Mouse (Mus musculus): ENCODE results near the gene Arid1a.
"Not testable (repeated sequence)": the region's sequence is repeated elsewhere in the genome, so short reads cannot be mapped to it uniquely, and the experiment has no call there.

Arid1a gene

DNA sequence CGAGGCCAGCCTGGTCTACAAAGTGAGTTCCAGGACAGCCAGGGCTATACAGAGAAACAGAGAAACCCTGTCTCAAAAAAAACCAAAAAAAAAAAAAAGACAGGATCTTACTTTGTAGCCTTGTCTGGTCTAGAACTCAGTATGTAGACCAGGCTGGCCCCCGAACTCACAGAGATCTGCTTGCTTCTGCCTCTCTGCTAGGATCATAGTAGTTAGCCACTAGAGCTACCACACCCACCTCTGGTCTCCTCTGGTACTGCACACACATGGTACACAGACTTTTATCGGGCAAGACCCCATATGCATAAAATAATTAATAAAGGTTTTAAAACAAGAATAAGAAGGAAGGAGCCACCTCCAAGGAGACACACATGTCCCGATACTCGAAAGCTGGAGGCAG, 102.5 kb downstream of the Arid1a start:
- not testable (repeated sequence) for DNase-seq (ENCODE audit: low read depth, low spot score)

DNA sequence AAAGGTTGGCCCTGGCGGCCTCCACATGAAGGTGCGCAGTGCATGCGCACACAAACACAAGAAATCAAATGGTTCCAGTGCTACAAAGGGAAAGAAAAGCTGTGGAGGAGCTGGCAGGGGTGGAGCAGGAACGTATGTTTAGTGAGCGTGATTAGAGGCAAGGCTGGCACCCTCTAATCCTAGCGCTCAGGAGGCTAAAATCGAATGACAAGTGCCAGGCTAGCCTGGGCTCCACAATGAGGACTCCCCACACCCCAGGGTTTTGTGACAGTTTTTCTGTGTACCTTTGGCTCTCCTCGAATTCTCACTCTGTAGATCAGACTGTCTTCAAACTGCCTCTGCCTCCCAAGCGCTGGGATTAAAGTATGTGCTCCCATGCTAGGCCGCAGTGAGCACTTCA, 103.8 kb downstream of the Arid1a start:
- DNase-seq (ENCODE audit: low read depth, low spot score), result no peak

DNA sequence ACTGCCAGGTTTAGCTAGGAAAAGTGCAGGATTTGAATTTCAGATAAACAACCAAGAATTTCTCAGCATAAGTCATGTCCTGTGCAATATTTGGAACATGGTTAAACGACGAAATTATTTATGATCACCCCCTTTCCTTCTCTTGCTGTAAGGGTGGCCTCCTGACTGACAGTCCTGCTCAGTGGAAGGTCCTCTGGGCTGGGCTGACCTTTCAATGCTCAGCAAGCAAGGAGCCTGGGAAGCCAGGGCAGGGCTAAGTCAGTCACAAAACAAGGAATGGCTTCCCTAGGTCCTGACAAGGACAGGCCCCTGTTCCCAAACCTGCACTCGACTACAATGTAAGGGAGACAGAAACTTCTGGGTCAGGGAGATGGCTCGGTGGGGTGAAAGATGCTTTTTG, 104.6 kb downstream of the Arid1a start:
- no peak for DNase-seq (ENCODE audit: low read depth, low spot score)

DNA sequence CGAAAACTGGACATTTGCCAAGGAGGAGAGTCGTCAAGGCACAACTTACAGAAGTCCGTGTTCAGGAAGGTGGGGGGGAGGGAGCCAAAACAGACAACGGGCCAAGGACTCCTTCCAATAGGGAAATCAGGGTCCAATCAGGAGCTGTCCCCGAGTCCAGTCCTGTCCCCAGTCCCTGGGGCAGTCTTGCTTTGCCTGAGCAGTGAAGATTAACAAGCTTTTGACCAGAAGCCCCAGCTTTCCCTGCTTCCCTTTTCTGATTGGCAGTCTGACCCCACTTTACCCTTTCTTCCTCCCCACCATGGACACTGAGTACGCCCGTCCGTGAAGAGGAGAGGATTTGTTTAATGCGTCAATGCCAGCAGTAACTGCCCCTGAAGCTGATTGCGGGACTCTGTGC, 105.1 kb downstream of the Arid1a start:
- no peak for DNase-seq (ENCODE audit: low read depth, low spot score)

DNA sequence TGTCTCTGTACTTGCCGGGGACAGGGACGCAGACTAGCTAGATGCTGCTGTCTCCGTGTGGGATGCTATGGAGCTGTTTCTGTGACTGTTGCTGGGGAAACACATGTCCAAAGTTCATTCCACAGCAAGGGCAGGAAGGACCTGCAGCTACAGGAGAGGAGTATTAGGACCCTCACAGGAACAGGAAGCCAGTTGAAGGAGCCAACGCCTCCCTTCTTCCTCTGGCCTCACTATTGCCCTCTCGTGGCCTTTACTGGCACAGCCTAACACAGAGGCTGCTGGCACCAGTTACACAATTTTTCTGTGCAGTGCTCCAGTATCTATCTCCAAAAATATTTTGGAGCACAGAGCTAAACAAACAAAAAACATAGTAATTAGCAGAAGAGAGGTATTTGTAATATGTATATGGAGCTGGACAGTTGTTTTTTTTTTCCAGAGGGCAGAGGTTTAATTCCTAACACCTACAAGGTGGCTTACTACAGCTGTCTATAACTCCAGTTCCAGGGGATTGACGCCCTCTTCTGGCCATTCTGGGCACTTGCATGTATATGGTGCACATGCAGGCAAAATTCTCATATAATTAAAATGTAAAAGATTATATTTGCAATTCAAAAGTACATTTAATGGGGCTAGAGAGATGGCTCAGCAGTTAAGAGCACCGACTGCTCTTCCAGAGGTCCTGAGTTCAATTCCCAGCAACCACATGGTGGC, 106.4 kb downstream of the Arid1a start, which contains the start of gene Zdhhc18:
TSS of gene Zdhhc18 (minus strand) at position 166 of the 711 bp plus-strand sequence.
- DNase-seq (ENCODE audit: low read depth, low spot score), result no peak

DNA sequence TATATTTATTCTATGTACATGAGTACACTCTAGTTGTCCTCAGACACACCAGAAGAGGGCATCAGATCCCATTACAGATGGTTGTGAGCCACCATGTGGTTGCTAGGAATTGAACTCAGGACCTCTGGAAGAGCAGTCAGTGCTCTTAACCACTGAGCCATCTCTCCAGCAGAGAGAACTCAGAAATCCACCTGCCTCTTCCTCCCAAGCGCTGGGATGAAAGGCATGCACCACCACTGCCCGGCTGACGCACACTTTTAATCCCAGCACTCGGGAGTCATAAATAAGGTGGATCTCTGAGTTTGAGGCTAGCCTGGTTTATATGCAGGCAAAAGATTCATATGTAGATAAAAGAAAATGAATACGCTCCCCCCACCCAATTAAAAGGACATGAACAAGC, 107.1 kb downstream of the Arid1a start:
- not testable (repeated sequence) for DNase-seq (ENCODE audit: low read depth, low spot score)

DNA sequence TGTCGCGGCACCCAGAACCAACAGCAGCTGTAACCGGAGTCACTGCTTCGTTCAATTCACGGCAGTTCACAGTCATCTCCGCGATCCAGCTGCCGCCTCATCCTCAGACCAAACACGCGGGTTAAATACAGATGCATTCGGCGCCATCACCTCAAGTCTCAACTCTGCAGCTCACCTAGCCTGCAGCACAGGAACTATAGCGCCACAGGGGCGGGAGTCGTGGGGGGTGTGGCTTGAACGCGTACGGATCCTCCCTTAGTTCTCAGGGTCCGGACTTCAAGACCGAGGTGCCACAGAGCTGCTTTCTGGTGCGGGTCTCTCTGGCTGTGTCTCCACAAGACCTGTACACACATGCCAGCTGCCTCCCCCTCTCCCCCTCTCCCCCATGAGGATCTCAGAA, 110.9 kb downstream of the Arid1a start:
- no peak for DNase-seq (ENCODE audit: low read depth, low spot score)

DNA sequence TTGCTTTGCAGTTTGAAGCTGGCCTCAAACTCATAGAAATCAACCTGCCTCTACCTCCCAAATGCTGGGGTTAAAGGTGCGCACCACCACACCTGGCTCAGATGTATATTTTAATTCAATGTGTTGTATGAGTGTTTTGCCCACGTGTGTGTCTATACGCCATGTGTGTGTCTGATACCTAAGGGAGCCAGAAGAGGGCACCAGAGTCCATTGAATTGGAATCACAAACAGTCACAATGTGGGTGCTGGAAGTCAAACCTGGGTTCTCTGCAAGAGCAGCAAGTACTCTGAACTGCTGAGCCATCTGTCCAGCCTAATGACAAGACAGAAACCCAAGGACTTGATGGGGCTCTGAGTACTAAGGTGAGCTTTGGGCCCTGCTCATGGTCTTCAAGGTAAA, 111.4 kb downstream of the Arid1a start:
- no peak for DNase-seq (ENCODE audit: low read depth, low spot score)

DNA sequence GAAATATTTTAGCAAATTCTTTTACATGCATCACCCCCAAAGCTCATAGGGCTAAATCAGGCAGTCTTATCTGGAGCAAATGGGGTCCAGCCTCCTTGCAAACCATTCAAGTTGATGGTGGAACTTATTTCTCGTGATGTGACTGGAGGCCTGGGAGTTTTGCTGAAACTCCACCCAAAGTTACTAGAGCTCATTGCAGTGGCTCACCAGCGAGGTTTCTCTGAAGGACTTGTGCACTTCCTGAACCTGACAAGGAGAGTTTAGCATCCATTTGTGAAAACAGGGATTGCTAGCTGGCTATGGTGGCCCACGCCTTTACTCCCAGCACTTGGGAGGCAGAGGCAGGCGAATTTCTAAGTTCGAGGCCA, 122.5 kb downstream of the Arid1a start:
- no peak for DNase-seq (ENCODE audit: low read depth, low spot score)

DNA sequence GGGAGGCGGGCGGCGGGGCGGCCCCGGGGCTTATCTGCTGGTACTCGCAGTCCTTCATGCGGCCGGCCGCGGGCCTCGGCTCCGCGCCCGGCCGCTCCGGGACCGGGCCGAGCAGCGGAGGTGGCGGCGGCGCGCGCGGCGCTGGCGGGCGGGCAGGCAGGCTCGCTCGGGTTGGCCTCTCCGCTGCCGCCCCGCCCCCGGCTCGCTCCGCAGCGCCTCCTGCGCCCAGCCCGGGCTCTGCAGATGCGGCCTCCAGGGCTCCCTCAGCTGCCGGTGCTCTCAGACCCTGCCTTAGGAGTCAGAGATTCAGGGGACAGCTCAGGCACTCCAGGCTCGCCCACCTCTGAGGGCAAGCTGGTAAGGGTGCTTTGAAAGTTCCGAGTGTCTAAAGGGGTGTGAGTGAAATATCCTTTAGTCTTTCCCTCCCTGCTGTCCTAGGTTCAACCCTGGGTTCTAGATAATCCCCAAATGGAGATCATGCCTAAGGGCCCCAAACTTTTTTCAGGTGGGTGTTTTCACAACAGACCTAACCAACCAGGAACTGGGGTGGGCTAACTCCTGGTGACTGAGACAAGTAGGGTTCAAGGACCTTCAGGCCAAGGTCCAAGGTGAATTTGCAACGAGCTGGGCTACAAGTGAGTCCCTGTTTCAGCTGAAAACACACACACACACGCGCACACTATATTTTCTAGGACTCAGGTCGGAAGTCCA, 123.1 kb downstream of the Arid1a start:
- DNase-seq (ENCODE audit: low read depth, low spot score), result no peak

DNA sequence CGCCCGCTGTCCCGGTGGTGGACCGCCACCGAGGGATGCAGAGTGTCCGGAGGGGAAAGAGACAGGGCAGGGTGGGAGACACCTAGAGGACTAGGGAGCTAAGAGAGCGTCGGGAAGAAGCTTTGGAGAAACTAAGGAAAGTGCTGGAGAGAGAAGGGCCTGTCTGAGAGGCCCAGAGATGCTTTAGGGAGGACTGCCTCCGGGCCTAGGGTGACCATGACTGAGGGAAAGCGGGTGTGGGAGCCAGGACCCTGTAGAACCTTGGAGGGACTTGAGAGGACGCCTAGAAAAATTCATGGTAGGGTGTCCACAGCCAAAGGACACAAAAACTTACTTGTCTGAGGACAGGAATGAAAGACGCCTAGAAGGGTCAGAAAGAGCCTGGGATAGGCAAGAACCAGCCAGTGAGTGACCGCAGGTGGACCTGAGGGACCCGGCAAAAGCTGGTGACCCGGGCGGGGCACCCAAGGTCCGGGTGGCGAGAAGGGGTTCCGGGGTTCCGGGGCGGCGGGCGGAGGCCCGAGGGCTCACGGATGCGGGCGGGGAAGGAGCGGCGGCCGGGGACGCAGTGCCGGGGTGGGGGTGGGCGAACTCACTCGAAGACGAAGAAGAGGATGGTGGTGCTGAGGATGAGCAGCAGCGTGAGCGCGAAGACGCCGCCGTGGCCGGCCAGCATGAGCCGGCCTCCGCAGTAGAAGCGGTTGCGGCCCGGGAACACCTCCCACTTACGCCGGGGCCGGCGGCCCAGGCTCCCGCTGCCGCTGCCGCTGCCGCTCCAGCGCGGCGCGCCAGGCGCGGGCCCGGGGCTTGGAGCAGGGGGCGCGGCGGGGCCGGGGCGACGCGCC, 123.9 kb downstream of the Arid1a start:
- DNase-seq (ENCODE audit: low read depth, low spot score), result no peak

DNA sequence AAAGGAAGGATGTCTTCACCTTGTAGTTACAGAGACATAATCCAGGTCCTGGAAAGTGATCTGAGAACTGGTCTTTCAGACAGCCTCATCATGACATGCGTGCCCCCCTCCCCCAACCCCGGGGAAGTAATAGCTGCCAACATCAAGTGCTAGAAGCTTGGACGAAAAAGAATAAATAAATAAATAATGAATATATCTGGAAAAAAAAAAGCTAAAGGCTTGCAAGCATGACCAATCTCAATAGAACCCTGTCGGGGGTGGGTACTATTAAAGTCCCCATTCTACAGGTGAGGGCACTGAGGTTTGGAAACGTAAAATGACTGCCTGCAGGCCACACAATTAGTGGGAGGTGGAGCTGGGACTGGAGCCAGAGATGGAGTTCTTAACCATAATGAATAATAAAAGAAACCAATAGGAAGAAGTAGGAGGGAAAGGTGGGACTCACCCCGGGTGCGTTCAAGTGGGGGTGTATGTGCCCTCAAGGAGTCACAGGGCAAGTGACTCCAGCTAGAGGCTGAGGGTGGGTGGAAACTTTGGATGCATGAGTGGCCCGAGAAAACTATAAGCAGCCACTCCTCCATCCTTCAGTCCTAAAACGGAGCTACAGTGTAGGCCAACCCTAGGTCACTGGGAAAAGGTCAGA, 124.7 kb downstream of the Arid1a start:
- DNase-seq (ENCODE audit: low read depth, low spot score), result no peak

DNA sequence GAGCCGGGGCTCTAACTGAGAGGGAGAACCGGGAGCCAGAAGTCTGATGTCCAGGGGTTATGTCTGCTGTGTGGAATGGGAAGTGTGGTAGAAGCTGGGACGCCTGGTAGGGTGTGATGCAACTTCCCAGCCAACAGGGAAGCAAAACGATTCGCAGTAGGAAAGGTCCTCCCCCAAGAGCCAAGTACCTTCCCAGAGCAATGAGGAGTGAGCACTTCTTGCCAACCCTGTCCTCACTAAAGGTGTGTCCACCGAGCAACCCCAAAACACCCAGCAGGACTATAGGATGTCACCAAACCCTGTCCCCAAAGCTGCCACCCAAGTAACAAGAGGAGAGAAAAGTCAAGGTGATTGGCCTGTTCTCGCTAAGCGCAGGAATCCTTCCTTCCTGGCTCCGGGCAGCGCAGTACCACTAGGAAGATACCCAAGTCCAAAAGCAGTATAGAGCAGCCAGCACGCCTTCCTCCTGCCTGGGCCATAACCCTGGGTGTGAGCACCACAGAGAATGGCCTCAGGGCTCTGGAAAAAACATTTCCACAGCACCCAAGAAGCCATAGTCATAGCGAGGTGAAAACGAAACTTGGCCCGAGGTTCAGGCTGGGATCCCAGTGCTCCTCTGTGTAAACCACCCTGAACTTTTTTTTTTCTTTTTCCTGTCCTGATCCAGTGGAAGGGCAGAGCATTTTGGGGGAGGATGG, 125.3 kb downstream of the Arid1a start:
- no peak for DNase-seq (ENCODE audit: low read depth, low spot score)

DNA sequence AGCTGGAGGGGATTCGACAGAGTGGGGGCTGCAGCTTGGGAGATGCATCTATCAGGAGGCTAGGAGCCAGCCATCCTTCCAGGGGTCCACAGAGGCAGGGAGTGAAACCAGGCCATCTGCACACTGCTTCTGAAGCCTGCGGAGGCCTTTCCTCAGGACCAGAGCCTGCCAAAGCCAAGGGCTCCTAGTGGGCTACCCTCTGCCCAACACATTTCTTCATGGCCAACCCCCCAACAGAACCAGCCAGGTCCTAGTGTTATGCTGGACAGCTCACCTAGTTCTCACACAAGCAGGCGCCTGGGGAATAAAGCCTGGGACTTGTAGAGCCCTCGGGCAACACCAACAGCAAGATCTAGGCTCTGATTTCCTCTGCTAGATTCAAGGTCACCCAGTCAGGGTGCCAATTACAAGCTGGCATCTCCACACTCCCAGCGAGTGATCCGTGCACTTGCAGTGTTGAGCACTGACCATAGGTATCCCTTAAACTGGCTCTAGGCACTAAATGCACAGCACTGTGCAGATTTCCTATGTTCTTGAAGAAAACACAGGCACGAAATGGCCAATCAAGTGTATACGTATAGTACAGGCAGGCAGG, 126.1 kb downstream of the Arid1a start:
- no peak for DNase-seq (ENCODE audit: low read depth, low spot score)

DNA sequence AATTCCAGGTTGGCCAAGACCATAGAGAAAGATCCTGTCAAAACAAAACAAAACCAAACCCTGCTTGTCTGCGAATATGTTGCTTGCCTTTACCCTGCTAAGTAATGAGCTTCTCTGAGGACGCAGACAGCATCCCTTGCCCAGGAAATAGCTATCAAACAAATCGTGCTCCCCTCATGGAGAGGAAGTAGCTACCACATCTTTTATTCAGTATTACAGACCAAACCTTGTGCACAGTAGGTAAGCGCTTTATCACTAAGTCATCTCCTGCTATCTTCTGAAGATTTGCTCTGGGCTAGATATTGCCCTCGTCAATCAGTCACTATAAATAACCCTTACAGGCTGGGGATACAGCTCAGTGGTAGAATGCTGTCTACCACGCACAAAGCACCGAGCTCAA, 127.4 kb downstream of the Arid1a start:
- no peak for DNase-seq (ENCODE audit: low read depth, low spot score)

Data from brain, embryonic 18.5 days (tissue).